Mouse (Mus musculus): Measurements from ENCODE around the gene Ly6f. TPM values are rescaled to one million over a fixed set of nuclear protein-coding genes. Genes with fewer than 3 reads are reported as not detected.

Ly6f gene
- polyA plus RNA-seq (2014; fragmentation: Nextera tagmentation; extraction: Ambion mirVana) = 0.33 TPM in 1 of 2 replicates, not detected in the other

DNA sequence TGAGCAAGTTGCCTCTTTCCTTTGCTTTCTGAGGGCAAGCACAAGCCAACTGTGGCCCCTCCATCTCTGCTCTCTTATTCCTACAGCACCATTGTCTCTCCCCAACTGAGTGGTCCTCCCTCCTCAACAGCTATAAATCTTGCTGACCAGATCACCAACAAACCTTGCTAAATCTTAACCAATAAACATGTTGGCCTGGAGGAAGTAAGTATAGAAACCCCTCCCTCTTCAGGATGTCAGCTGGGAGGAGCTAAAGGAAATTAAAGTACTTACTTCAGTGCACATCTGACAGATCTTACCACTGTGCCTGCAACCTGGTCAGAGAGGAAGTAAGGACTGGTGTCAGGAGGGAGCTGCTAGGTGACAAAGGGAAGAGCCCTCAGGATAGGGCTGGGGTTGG is at the start of gene Ly6f:
Ly6f (plus strand) TSS at position 301 of the 400 bp plus-strand sequence.
- Histone ChIP-seq H3K36me3 (ENCODE audit: control insufficient read depth, insufficient read depth, low read length) (no peaks in the 10 kb centered on the region), H3K27me3 (ENCODE audit: control insufficient read depth, insufficient read depth, low read length) (no peaks in the 10 kb centered on the region), H3K4me3 (ENCODE audit: low read length) (no peak within 1 kb of the TSS), H3K4me2 (replicated peaks; ENCODE audit: low read depth, low read length) (no peak within 1 kb of the TSS), H3K4me1 (ENCODE audit: control insufficient read depth, insufficient read depth, low read length) (no peaks in the 10 kb centered on the region), H3K27ac (ENCODE audit: low read depth, low read length) (no peak within 1 kb of the TSS), H3K9ac (ENCODE audit: low read depth, low read length) (no peak within 1 kb of the TSS), H3K9me3 (ENCODE audit: control insufficient read depth, low read length) (no peaks in the 10 kb centered on the region)
- ATAC-seq (ENCODE audit: low FRiP score, low TSS enrichment) = no peak

DNA sequence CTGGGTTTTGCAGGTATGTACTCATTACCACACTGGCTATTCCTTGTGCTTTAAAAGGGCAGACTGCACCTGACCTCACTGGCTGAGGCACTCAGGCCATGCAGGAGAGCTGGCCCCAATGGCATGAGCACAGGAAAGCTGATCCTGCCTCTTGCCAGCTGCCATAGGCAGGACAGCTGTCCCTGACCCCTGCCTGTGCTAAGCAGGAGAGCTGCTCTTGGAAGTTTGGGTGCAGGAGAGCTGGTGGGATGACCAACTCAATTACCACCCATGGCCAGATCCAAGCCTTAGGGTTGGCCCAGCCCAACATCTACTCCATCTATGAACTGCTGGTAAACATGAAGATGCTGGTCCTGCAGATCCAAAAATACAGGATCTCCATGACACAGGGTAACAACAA is 46.3 kb upstream of the Ly6f start:
- no peaks in the 10 kb centered on the region for H3K9me3 ChIP-seq (ENCODE audit: control insufficient read depth, low read length)
- no peaks in the 10 kb centered on the region for H3K27me3 ChIP-seq (ENCODE audit: control insufficient read depth, insufficient read depth, low read length)
- no peak overlapping the region for H3K27ac ChIP-seq (ENCODE audit: low read depth, low read length)
- no peak for ATAC-seq (ENCODE audit: low FRiP score, low TSS enrichment)
- H3K36me3 ChIP-seq (ENCODE audit: control insufficient read depth, insufficient read depth, low read length) = no peaks in the 10 kb centered on the region
- H3K4me3 ChIP-seq (ENCODE audit: low read length) = no peak overlapping the region
- no peak overlapping the region for H3K9ac ChIP-seq (ENCODE audit: low read depth, low read length)
- H3K4me2 ChIP-seq (replicated peaks; ENCODE audit: low read depth, low read length) = no peak overlapping the region
- H3K4me1 ChIP-seq (ENCODE audit: control insufficient read depth, insufficient read depth, low read length) = no peaks in the 10 kb centered on the region

DNA sequence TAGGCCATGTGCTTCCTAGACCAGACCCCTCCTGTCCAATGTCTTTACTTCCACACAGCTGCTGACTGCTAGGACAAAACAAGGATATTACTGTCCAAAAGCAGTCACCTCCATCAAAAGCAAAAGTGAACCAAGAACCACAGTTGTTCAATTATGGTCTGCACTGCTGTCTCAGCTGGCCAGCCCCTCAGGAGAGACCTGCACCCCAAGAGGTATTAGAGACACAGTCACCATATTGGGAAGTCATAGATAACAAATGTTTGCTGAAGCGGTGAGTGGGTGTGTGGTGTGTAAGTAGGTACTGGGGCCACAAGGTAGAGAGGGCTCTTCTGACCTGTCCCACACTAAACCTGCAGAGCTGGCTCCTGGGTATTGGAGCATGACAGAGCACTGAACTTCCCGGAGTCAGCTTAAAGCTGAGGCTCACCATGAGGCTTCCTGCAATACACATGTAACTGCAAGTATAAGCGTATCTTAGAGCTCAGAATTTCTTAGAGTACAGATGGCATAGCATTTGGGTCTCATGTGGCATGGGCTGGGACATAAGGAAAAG is 30.4 kb upstream of the Ly6f start:
- Histone ChIP-seq H3K4me2 (replicated peaks; ENCODE audit: low read depth, low read length) (no peak overlapping the region), H3K36me3 (ENCODE audit: control insufficient read depth, insufficient read depth, low read length) (no peaks in the 10 kb centered on the region), H3K27ac (ENCODE audit: low read depth, low read length) (no peak overlapping the region), H3K4me3 (ENCODE audit: low read length) (no peak overlapping the region), H3K27me3 (ENCODE audit: control insufficient read depth, insufficient read depth, low read length) (no peaks in the 10 kb centered on the region), H3K9ac (ENCODE audit: low read depth, low read length) (no peak overlapping the region), H3K4me1 (ENCODE audit: control insufficient read depth, insufficient read depth, low read length) (no peaks in the 10 kb centered on the region), H3K9me3 (ENCODE audit: control insufficient read depth, low read length) (no peaks in the 10 kb centered on the region)
- WGBS = 61% methylated on average over 3 of the region's 3 CpGs
- ATAC-seq (ENCODE audit: low FRiP score, low TSS enrichment) = no peak

DNA sequence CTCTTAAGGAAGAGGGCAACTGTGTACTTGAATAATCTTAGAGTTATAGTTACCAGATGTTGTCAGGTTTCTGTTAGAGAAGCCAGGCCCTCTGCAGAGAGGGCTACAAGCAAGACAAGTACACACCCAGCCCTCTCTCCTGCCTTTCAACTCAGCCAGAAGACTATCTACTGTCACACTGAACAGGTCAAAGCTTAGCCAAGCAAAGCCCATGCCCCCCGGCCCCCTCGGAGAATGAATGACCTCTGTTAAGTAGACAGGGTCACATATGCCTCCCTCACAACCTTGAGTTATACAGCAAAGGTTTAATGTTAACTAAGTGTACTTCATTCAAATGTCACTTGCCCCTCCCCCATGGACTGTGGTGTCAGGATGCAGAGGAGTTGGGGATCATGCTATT is 27.7 kb upstream of the Ly6f start:
- no peak for ATAC-seq (ENCODE audit: low FRiP score, low TSS enrichment)
- 29% methylated on average over 2 of the region's 2 CpGs for WGBS
- no peaks in the 10 kb centered on the region for H3K36me3 ChIP-seq (ENCODE audit: control insufficient read depth, insufficient read depth, low read length)
- no peaks in the 10 kb centered on the region for H3K27me3 ChIP-seq (ENCODE audit: control insufficient read depth, insufficient read depth, low read length)
- no peaks in the 10 kb centered on the region for H3K9me3 ChIP-seq (ENCODE audit: control insufficient read depth, low read length)
- H3K9ac ChIP-seq (ENCODE audit: low read depth, low read length) = no peak overlapping the region
- no peak overlapping the region for H3K4me3 ChIP-seq (ENCODE audit: low read length)
- H3K4me2 ChIP-seq (replicated peaks; ENCODE audit: low read depth, low read length) = no peak overlapping the region
- H3K27ac ChIP-seq (ENCODE audit: low read depth, low read length) = no peak overlapping the region
- no peaks in the 10 kb centered on the region for H3K4me1 ChIP-seq (ENCODE audit: control insufficient read depth, insufficient read depth, low read length)

DNA sequence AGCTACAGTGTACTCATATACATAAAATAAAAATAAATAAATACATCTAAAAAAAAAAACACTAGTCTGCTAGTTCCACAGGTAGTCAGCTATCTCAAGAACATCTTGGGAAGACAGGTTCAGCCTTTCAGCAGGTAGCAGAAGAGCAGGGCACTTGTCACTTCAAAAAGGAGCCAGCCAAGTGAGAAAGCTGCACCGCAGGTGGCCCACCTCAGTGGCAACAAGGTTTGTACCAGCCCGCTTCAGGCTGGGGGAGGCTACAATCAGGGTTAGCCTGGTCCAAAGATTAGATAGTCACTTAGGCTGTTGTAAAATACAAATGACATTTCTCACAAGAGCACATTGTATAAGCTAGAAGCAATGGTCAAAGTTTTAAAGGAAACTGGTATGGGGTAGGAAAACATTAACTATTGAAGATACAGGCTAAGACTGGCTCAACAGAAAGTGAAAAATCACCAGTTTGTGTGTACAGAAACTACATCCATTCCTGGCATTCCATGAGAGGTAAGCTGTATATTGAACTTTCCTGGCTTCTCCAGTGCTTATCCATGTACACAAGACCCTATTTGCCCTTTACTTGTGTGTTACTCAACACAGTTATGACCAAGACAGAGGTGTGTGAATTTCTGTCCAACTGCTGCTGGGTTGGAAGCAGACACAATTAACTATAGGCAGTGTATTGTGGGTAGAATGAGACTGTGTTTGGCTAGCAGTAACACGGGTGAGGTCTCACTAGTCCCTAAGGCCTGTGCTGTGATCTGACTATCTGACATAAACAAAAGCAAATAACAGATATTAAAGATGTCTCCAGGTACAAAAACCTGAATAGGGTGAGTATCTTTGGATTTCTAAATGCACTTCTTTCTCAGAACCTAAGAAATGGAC is 25.2 kb upstream of the Ly6f start:
- Histone ChIP-seq H3K4me3 (ENCODE audit: low read length) (no peak overlapping the region), H3K9me3 (ENCODE audit: control insufficient read depth, low read length) (no peaks in the 10 kb centered on the region)
- WGBS = 83% methylated on average over 3 of the region's 3 CpGs

DNA sequence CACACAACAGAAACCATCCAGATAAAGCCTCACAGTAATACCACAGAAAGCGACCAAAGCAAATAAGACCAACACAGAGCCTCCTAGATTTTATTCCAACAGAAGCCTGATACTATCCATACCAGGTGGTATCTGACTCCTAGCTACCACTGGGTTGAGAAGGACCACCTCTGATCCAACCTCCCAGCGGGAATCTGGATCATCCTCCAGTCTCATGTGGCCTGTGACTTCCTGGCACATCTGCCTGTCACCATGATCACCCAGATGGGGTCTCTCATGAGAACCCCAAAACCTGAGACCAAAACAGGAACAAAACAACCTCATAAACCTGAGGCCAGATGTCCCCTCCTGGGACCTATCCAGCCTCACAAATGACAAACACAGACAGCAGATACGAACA is 13.6 kb upstream of the Ly6f start:
- ATAC-seq (ENCODE audit: low FRiP score, low TSS enrichment) = no peak
- no peak overlapping the region for H3K4me2 ChIP-seq (replicated peaks; ENCODE audit: low read depth, low read length)
- H3K27ac ChIP-seq (ENCODE audit: low read depth, low read length) = no peak overlapping the region
- H3K9ac ChIP-seq (ENCODE audit: low read depth, low read length) = no peak overlapping the region
- WGBS = 84% methylated on average over 3 of the region's 3 CpGs
- no peak overlapping the region for H3K4me3 ChIP-seq (ENCODE audit: low read length)
- H3K4me1 ChIP-seq (ENCODE audit: control insufficient read depth, insufficient read depth, low read length) = no peaks in the 10 kb centered on the region
- no peaks in the 10 kb centered on the region for H3K9me3 ChIP-seq (ENCODE audit: control insufficient read depth, low read length)
- H3K27me3 ChIP-seq (ENCODE audit: control insufficient read depth, insufficient read depth, low read length) = no peaks in the 10 kb centered on the region
- no peaks in the 10 kb centered on the region for H3K36me3 ChIP-seq (ENCODE audit: control insufficient read depth, insufficient read depth, low read length)

More for the DNA sequence above, 25.2 kb upstream of the Ly6f start:
- H3K27me3 ChIP-seq (ENCODE audit: control insufficient read depth, insufficient read depth, low read length) = no peaks in the 10 kb centered on the region
- H3K4me1 ChIP-seq (ENCODE audit: control insufficient read depth, insufficient read depth, low read length) = no peaks in the 10 kb centered on the region
- no peak overlapping the region for H3K9ac ChIP-seq (ENCODE audit: low read depth, low read length)
- no peak overlapping the region for H3K27ac ChIP-seq (ENCODE audit: low read depth, low read length)
- ATAC-seq (ENCODE audit: low FRiP score, low TSS enrichment) = no peak
- H3K4me2 ChIP-seq (replicated peaks; ENCODE audit: low read depth, low read length) = no peak overlapping the region
- no peaks in the 10 kb centered on the region for H3K36me3 ChIP-seq (ENCODE audit: control insufficient read depth, insufficient read depth, low read length)

DNA sequence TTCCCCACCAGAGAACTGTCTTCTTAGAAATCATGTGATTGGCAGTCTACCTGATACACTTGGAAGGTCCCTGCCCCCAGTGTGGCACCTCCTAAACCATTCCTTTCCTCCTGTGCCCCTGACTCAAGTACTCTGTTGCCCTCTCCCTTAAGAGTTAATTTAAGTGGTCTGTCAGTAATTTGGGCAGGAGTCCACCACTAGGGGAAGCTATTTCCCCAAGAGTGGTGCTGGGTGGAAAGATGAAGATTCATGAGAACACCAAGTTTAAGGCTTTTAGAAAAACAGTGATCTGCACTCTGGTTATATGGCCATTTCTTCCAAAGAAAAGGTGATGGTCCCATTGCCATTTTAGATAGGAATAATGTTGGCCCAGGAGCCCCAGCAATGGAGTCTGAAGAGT is 2.4 kb upstream of the Ly6f start:
- Histone ChIP-seq H3K36me3 (ENCODE audit: control insufficient read depth, insufficient read depth, low read length) (no peaks in the 10 kb centered on the region), H3K27me3 (ENCODE audit: control insufficient read depth, insufficient read depth, low read length) (no peaks in the 10 kb centered on the region), H3K9ac (ENCODE audit: low read depth, low read length) (no peak overlapping the region), H3K4me1 (ENCODE audit: control insufficient read depth, insufficient read depth, low read length) (no peaks in the 10 kb centered on the region), H3K27ac (ENCODE audit: low read depth, low read length) (no peak overlapping the region), H3K9me3 (ENCODE audit: control insufficient read depth, low read length) (no peaks in the 10 kb centered on the region), H3K4me2 (replicated peaks; ENCODE audit: low read depth, low read length) (no peak overlapping the region), H3K4me3 (ENCODE audit: low read length) (no peak overlapping the region)
- no peak for ATAC-seq (ENCODE audit: low FRiP score, low TSS enrichment)

DNA sequence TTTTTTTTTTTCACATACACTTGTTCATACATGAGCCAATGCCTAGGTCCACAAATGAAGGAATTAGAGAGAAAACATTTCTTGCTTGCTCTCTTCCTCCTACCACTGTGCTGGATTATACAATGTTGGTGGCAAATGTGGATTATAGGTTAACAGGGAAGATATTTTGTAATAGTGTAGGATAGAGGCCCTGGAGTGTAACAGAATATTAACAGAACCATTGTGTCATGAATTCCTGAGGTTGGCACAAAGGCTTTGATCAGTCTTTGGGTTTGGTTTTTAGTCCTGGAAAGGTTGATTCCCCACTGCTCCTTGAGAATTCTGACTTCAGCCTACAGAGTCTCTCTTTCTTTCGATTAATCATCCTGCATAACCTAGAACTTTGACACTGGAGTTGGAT is 1.6 kb upstream of the Ly6f start:
- H3K27ac ChIP-seq (ENCODE audit: low read depth, low read length) = no peak overlapping the region
- no peak overlapping the region for H3K4me2 ChIP-seq (replicated peaks; ENCODE audit: low read depth, low read length)
- H3K27me3 ChIP-seq (ENCODE audit: control insufficient read depth, insufficient read depth, low read length) = no peaks in the 10 kb centered on the region
- WGBS = 79% methylated on average over 1 of the region's 1 CpGs
- H3K36me3 ChIP-seq (ENCODE audit: control insufficient read depth, insufficient read depth, low read length) = no peaks in the 10 kb centered on the region
- no peaks in the 10 kb centered on the region for H3K4me1 ChIP-seq (ENCODE audit: control insufficient read depth, insufficient read depth, low read length)
- no peak overlapping the region for H3K4me3 ChIP-seq (ENCODE audit: low read length)
- H3K9me3 ChIP-seq (ENCODE audit: control insufficient read depth, low read length) = no peaks in the 10 kb centered on the region
- no peak for ATAC-seq (ENCODE audit: low FRiP score, low TSS enrichment)
- H3K9ac ChIP-seq (ENCODE audit: low read depth, low read length) = no peak overlapping the region

DNA sequence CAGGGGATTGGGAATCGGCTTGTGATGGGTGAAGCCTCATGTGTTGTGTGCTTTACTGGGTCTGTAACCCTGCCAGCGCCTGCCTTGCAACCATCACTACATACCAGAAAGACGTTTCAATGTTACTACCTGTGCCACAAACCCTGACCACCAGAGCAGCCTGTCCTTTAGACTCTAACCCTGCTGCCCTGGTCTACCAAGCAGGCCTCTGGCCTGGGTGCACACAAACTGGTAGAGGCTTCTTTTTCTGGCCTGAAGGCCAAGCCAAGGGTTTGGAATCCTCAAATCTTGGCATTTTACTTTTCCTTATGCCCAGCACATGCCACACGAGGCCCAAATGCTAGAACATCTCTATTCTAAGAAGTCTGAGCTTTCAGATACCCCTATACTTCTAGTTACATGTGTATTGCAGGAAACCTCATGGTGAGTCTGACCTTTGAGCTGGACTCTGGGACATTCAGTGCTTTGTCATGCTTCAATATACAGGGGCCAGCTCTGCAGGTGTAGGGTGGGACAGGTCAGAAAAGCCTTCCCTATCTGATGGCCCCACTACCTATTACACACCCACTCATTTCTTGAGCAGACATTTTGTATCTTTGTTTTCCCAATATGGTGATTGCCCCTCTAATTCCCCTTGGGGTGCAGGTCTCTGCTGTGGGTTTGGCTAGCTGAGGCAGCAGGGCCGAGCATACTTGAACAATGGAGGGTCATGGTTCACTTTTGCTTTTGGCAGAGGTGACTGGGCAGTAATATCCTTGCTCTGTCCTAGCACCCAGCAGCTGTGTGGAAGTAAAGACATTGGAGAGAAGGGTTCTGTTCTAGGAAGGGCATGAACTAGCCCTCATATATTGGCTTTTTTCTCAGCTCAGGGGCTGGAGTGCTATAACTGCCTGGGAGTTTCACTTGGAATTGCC is 952 bp downstream of the Ly6f start:
- Histone ChIP-seq H3K27me3 (ENCODE audit: control insufficient read depth, insufficient read depth, low read length) (no peaks in the 10 kb centered on the region), H3K36me3 (ENCODE audit: control insufficient read depth, insufficient read depth, low read length) (no peaks in the 10 kb centered on the region), H3K27ac (ENCODE audit: low read depth, low read length) (no peak overlapping the region), H3K4me1 (ENCODE audit: control insufficient read depth, insufficient read depth, low read length) (no peaks in the 10 kb centered on the region), H3K4me3 (ENCODE audit: low read length) (no peak overlapping the region), H3K9ac (ENCODE audit: low read depth, low read length) (no peak overlapping the region), H3K4me2 (replicated peaks; ENCODE audit: low read depth, low read length) (no peak overlapping the region), H3K9me3 (ENCODE audit: control insufficient read depth, low read length) (no peaks in the 10 kb centered on the region)
- no peak for ATAC-seq (ENCODE audit: low FRiP score, low TSS enrichment)
- WGBS = 82% methylated on average over 5 of the region's 5 CpGs

Data from kidney, embryonic 14.5 days (tissue).